Mouse (Mus musculus) urinary bladder, postnatal 36 days (tissue): Measurements from ENCODE around the gene Pard3.

Experiments
- DNase-seq, 2 experiments: peaks; one replicate each; pipeline ENCODE4 v3.0.0; 2022; ENCODE audit warnings: low spot score in 2 of 2, mixed read lengths in 1 of 2

The Pard3 gene

DNA sequence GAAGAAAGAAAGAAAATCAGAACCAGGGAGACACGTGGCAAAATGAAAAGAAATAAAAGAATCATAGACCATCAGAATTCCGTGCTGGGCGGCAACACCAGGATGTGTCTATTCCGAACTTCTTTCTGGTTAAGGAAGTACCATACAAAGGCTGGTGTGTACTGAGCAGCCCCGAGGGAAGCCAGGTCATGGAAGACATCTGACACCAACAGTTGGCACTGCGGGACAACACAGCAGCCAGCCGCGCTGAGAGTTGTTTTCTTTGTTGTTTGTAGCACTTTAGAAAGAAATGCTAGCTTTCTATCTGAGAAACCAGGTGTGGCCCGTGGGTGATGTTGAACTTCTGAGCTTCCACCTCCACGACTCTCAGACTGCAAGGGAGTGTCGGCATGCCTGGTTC is 274.5 kb downstream of the Pard3 start:
- no peak for DNase-seq

GRCm38 (mm10) chr8:127341046-127341445 is 277.4 kb downstream of the Pard3 start:
- no peak for DNase-seq

- DNase-seq, result no peak
Observed at GRCm38 (mm10) chr8:127343115-127343514, 279.4 kb downstream of the Pard3 start.

- no peak for DNase-seq
Observed at GRCm38 (mm10) chr8:127344421-127344820, 280.7 kb downstream of the Pard3 start.

DNA sequence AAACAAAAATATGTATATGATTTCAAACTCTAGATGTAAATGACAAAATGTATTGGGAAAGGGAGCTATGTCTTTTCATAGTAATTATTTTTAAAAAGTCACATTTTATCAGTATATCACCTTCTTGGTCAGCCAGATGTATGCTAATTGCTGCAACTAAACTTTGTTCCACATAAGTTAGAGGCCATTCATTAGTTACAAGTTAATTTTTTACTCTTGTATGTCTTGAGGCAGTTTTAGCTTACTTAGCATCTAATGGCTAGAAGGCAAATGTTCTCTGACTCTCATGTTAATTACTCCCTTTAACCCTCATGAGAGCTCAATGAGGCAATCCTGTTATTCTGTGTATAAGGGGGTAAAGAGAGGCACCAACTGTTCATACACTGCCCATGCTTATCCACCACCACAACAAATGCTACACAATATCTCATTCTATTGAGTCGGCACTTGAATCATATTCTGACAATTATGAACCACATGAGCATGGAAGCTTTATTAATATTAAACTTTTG is 282.3 kb downstream of the Pard3 start:
- no peak for DNase-seq

GRCm38 (mm10) chr8:127347890-127348495 is 284.3 kb downstream of the Pard3 start:
- DNase-seq, result no peak

DNA sequence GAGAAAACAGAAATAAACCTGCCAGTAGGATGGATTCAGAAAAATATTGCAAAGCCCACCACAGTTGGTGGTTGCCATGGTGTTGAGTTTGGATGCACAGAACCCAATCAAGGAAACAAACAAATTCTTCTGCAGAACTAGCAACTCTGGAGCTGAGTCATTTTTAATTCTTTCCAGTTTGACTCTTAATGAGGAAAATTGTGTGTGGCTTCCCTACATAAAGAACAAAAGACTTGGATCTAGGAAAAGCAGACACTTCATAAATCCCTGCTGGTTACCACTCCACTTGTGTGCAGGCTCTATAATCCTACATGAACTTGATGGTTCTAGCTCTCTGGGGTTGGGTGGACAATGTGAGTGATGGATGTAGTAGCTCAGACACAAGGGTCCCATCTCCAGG is 298.1 kb downstream of the Pard3 start:
- DNase-seq, result no peak

GRCm38 (mm10) chr8:127368347-127368746 is 304.7 kb downstream of the Pard3 start:
- DNase-seq, result no peak

DNA sequence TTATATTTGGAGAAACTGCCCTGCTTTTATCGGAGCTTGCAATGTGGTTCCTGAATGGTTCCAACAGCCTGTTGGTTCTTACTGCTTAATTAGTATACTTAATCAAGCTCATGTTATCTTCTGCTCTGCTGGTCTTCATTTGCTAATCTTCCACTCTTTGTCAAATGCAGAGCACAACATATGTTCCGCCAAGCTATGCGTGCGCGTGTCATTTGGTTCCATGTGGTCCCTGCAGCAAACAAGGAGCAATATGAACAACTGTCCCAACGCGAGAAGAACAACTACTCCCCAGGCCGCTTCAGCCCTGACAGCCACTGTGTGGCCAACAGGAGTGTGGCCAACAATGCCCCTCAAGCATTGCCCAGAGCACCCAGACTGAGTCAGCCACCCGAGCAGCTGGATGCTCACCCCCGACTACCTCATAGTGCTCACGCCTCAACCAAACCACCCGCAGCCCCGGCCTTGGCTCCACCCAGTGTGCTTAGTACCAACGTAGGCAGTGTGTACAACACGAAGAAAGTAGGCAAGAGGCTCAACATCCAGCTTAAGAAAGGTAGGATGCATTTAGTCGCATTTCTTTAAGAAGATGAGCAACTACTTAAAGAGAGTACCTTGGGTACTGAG is 307.7 kb downstream of the Pard3 start:
- DNase-seq, result no peak

DNA sequence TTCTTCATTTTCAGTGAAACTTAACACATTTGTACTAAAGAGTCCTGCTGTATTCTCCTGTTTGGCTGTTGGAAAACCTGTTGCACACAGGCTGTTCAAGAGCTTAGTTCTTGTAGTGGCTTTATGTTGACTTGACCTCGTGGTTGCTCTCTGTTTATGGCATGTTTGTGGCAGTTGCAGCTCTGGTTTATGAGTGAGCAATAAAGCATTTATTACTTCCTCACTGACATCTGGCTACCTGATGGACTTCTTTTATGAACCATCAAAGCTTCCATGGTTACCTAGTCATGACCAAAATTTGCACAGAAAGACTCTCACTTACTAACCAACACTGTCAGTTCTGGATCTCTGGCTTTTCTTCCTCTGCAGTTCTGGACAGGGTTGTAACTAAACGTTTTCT is 314.1 kb downstream of the Pard3 start:
- DNase-seq, result no peak

GRCm38 (mm10) chr8:127378994-127379858 is 315.5 kb downstream of the Pard3 start:
- DNase-seq, result no peak

DNA sequence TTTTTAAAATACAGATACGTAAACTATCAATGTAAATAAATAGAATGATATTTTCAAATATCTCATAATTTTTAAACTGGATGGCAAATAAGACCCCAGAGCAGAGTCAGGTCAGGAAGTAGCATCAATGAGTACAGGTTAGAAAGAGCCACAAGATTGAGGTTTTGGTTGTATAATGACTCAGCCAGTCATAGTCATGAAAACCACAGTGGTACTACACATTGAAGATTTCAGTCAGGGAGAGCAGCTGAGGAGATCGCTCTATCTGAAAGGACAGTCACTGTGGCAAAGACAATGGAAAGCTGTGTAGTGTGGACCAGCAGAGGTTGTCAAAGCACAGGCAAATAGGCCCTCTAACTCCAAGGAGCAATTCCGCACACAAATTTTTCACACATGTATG is 317.6 kb downstream of the Pard3 start:
- no peak for DNase-seq

- no peak for DNase-seq
Observed at GRCm38 (mm10) chr8:127392700-127393099, 329.0 kb downstream of the Pard3 start.

- DNase-seq, result no peak
Observed at GRCm38 (mm10) chr8:127395488-127395887, 331.8 kb downstream of the Pard3 start.

GRCm38 (mm10) chr8:127405815-127406214 is 342.1 kb downstream of the Pard3 start:
- peak; percentile 30 to 61 for DNase-seq

GRCm38 (mm10) chr8:127410606-127411005 is 346.9 kb downstream of the Pard3 start:
- no peak for DNase-seq

GRCm38 (mm10) chr8:127411190-127411848 is 347.6 kb downstream of the Pard3 start:
- DNase-seq, result no peak

- no peak for DNase-seq
Observed at GRCm38 (mm10) chr8:127423021-127423420, 359.3 kb downstream of the Pard3 start.

DNA sequence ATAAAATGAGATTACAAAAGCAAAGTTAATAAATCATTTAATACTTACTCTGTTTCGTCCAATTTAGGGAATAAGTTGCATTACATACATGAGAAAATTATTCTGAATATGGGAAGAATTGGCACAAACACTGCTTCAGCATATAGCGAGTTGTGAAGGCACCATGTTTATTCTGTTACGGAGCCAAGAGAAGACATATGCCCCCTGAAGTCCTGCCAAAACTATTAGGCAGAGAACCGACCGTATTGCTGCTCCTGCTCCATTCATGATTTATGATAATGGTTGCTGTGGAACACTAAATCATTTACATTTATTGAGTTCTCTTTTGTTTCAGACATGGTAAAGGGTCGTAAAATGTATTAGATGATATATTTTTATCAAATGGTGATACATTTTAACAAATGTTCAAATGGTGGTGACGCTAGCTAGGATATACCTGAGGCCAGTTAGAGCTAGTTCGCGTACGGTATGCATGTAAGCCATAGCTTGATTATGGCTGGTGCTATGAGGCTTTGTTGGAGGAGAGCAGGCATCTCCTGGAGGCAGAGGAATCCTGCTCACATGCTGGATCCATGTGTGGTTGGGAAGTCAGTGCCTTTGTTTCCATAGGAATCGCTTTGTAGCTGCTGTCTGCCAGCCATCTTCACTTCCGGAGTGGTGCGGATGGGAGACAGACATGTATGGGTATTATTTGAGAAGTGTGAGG is 360.7 kb downstream of the Pard3 start:
- DNase-seq, result no peak

- no peak for DNase-seq
Observed at GRCm38 (mm10) chr8:127426857-127427256, 363.2 kb downstream of the Pard3 start.

DNA sequence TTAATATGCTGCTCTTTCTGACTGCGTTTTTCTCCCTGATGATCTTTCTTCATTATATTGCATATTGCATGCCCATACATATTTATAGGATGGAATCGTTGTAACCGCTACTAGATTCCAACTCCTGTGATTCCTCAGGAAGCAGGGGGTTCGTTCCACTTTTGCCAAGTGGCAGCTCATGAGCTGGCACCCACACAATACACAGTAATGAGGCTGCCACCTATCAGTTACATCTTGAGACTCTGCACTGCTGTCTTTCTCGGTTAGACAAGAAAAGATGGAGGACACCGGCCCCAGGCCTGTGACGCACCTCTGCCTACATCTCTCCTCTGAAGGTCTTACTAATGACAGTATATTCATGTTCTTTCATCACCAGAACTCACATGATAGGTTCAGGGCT is 364.3 kb downstream of the Pard3 start:
- DNase-seq, result no peak
